Mouse (Mus musculus) gastrocnemius, postnatal 10 days (tissue): ENCODE data around the gene Pth1r. TPM values are rescaled to one million over a fixed set of nuclear protein-coding genes. Genes with fewer than 3 reads are reported as not detected.
"Not testable (repeated sequence)": the region's sequence is repeated elsewhere in the genome, so short reads cannot be mapped to it uniquely, and the experiment has no call there.

ENCODE experiments used
- DNase-seq: peaks from one replicate; pipeline ENCODE4 v3.0.0; 2021; ENCODE audit warnings: mixed read lengths
- total RNA-seq, 2 experiments: library from RNA; stranded (reverse); gene quantifications; 2 replicates each; pipeline ENCODE4 v1.2.3; 2021

The Pth1r gene
- total RNA-seq, 2 experiments from 2014 or later, result 4.1 to 11.8 TPM

- no peak for DNase-seq
These were observed 63.3 kb downstream of the Pth1r start for GRCm38 (mm10) chr9:110683574-110684099.

GRCm38 (mm10) chr9:110682697-110683096, 64.2 kb downstream of the Pth1r start:
- DNase-seq, result not testable (repeated sequence)

GRCm38 (mm10) chr9:110682255-110682654, 64.7 kb downstream of the Pth1r start:
- no peak for DNase-seq

- DNase-seq, result no peak
These were observed 65.1 kb downstream of the Pth1r start for GRCm38 (mm10) chr9:110681817-110682216.

DNA sequence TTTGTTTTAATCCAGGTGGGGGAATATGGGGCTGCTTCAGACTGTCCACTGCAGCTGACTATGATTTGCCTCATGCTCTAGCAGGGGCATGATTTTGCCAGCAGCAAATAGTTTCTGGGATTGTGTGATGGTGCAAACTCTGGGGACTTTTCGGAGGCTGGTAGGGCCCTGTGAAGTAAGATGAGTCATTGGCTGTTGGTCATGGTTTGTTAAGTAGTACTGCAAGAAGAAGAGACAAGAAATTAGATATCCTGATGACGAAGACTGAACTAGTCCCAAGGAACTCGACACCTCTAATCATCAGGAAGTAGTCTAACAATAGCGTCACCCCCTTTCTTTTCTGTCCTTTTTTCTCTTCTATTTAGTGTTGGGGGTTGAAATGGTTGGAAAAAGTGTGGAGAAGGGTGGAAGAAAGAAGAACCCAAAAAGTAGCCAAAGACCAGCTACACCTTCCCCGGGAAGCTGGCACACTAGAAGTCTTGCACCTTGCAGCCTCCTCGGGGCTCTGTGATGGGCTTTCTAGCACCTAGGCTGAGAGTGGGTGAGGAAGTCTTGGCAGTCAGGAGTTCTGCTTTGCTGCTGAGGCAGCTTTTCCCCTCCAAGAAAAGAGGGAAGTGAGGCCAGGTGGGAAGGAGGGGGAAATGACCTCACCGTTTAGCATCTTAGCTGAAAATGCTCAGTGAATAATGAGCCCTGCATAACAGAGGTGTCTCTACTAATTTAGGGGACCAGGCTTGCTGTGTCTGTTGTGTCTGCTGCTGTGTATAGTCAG, 66.0 kb downstream of the Pth1r start:
- no peak for DNase-seq

- DNase-seq, result no peak
These were observed 68.1 kb downstream of the Pth1r start for GRCm38 (mm10) chr9:110678886-110679285.

GRCm38 (mm10) chr9:110676492-110676911, 70.4 kb downstream of the Pth1r start:
- DNase-seq, result no peak

GRCm38 (mm10) chr9:110673107-110673752, 73.7 kb downstream of the Pth1r start:
- no peak for DNase-seq

- DNase-seq, result no peak
These were observed 74.4 kb downstream of the Pth1r start for GRCm38 (mm10) chr9:110672462-110673106.

Other genes starting within 250 kb of the Pth1r start
- gene Setd2, start 214.5 kb downstream of the Pth1r start, total RNA-seq, result 10 to 100 TPM; 38.0 to 47.3 TPM
- 1 to 10 TPM; 1.6 to 2.2 TPM for gene Nradd, start 122.7 kb downstream of the Pth1r start, total RNA-seq
- gene Nbeal2, start 93.0 kb downstream of the Pth1r start, total RNA-seq, result 1 to 10 TPM; 2.2 to 3.4 TPM
- 10 to 100 TPM; 50.3 to 53.6 TPM for gene Ccdc12, start 90.6 kb downstream of the Pth1r start, total RNA-seq
- 100 to 1,000 TPM; 260 to 321 TPM for gene Myl3, start 5.3 kb downstream of the Pth1r start, total RNA-seq
- not detected for gene Prss42, start 51.0 kb upstream of the Pth1r start, total RNA-seq
- gene Prss44, start 66.8 kb upstream of the Pth1r start, total RNA-seq, result not detected
- gene Prss43, start 79.5 kb upstream of the Pth1r start, total RNA-seq, result not detected
- not detected for gene Prss45, start 87.4 kb upstream of the Pth1r start, total RNA-seq
- under 1 TPM in 1 of 2 experiments, not detected in 1; 0.29 TPM for gene Prss46, start 97.4 kb upstream of the Pth1r start, total RNA-seq
- gene Prss50, start 110.8 kb upstream of the Pth1r start, total RNA-seq, result under 1 TPM in 1 of 2 experiments, not detected in 1; 0.41 TPM
- gene Als2cl, start 132.7 kb upstream of the Pth1r start, total RNA-seq, result 1 to 10 TPM; 4.5 to 9.7 TPM
- gene Tmie, start 133.0 kb upstream of the Pth1r start, total RNA-seq, result under 1 TPM; 0.47 to 0.54 TPM
- under 1 TPM in 1 of 2 experiments, not detected in 1; 0.99 TPM for gene Fam240a, start 169.7 kb upstream of the Pth1r start, total RNA-seq
- not detected for gene Tdgf1, start 199.0 kb upstream of the Pth1r start, total RNA-seq
- 10 to 100 TPM; 10.6 to 13.7 TPM for gene Lrrc2, start 204.4 kb upstream of the Pth1r start, total RNA-seq
- gene Rtp3, start 243.4 kb upstream of the Pth1r start, total RNA-seq, result under 1 TPM; 0.92 to 0.93 TPM